Mouse (Mus musculus) CH12.LX (cell line): ENCODE data around the gene Nrxn3.

Experiments
- BHLHE40 ChIP-seq: IDR thresholded peaks from 2 replicates; pipeline ENCODE4 v1.6.1; 2011; ENCODE audit warnings: mild to moderate bottlenecking, low read depth, low read length, improper control_type of control experiment
- CTCF ChIP-seq, 2 experiments: IDR thresholded peaks in 1 of 2; conservative IDR thresholded peaks in 1 of 2; 2 replicates each; pipeline ENCODE4 v1.5.1; 2011 to 2012; ENCODE audit warnings: low read depth in 2 of 2, low read length in 2 of 2, improper control_type of control experiment in 1 of 2, inconsistent platforms in 1 of 2, mild to moderate bottlenecking in 1 of 2, moderate library complexity in 1 of 2
- ELF1 ChIP-seq: IDR thresholded peaks from 2 replicates; pipeline ENCODE4 v1.6.1; 2014; ENCODE audit warnings: low read depth, mild to moderate bottlenecking, inconsistent platforms, low read length, improper control_type of control experiment
- ETS1 ChIP-seq: conservative IDR thresholded peaks from 2 replicates; pipeline ENCODE4 v1.6.1; 2012; ENCODE audit warnings: low read depth, mild to moderate bottlenecking, inconsistent platforms, low read length, improper control_type of control experiment, moderate library complexity
- GABPA ChIP-seq: IDR thresholded peaks from 2 replicates; pipeline ENCODE4 v1.6.1; 2012; ENCODE audit warnings: low read depth, low read length, improper control_type of control experiment, inconsistent platforms; ENCODE audit not compliant: insufficient replicate concordance
- IRF4 ChIP-seq: IDR thresholded peaks from 2 replicates; pipeline ENCODE4 v1.6.1; 2014; ENCODE audit warnings: low read depth, mild to moderate bottlenecking, inconsistent platforms, low read length, improper control_type of control experiment
- MEF2A ChIP-seq: IDR thresholded peaks from 2 replicates; pipeline ENCODE4 v1.6.1; 2014; ENCODE audit warnings: low read depth, mild to moderate bottlenecking, inconsistent platforms, low read length, improper control_type of control experiment, borderline replicate concordance
- NRF1 ChIP-seq: IDR thresholded peaks from 2 replicates; pipeline ENCODE4 v1.6.1; 2014; ENCODE audit warnings: low read depth, mild to moderate bottlenecking, inconsistent platforms, low read length, improper control_type of control experiment, moderate library complexity
- POLR2A ChIP-seq: IDR thresholded peaks from 2 replicates; pipeline ENCODE4 v1.6.1; 2011; ENCODE audit warnings: low read depth, mild to moderate bottlenecking, improper control_type of control experiment, low read length
- POLR2AphosphoS2 ChIP-seq: IDR thresholded peaks from 2 replicates; pipeline ENCODE4 v1.6.1; 2011; ENCODE audit warnings: low read depth, low read length, improper control_type of control experiment
- TCF12 ChIP-seq: IDR thresholded peaks from 2 replicates; pipeline ENCODE4 v1.6.1; 2014; ENCODE audit warnings: low read depth, mild to moderate bottlenecking, inconsistent platforms, low read length, improper control_type of control experiment
- USF1 ChIP-seq: IDR thresholded peaks from 2 replicates; pipeline ENCODE4 v1.6.1; 2014; ENCODE audit warnings: low read depth, mild to moderate bottlenecking, inconsistent platforms, low read length, improper control_type of control experiment
- ZC3H11A ChIP-seq: IDR thresholded peaks from 2 replicates; pipeline ENCODE4 v1.6.1; 2012; ENCODE audit warnings: low read depth, mild to moderate bottlenecking, inconsistent platforms, low read length, improper control_type of control experiment
- ZNF384 ChIP-seq: IDR thresholded peaks from 2 replicates; pipeline ENCODE4 v1.6.1; 2012; ENCODE audit warnings: low read depth, low read length, improper control_type of control experiment, inconsistent platforms

DNA sequence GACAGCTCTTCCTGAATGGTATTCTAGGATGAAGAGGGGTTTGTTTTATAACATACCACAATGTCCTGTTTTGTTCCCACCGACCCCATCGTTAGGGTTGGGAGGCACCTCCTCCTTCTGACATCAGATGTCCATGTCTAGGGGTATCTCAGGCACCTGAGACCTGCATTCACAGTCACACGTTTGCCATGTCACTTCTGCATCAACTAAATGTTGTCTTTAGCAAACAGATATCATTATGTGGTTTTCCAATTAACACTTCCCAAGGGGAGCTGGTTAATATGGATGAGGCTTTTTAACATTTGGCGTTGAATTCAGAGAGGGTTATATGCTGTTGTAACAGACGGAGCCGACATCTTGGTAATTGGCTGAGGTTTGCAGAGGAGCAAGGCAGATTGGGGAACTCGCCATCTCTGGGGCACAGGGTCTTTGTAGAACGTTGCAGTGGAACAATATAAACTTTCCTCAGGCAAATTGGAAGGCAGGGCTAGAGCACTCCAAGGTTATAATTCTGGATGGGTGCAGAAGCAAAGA, 412.2 kb downstream of the Nrxn3 start:
- TF ChIP-seq BHLHE40 = no peak
- no peak for TF ChIP-seq CTCF (conservative IDR thresholded peaks at IDR 0.05 in 1 of 2, IDR thresholded peaks at IDR 0.05 in 1 of 2; ENCODE audit: low read depth in 2 of 2, low read length in 2 of 2)
- no peak for TF ChIP-seq ELF1
- no peak for TF ChIP-seq NRF1
- no peak for TF ChIP-seq USF1
- TF ChIP-seq GABPA = no peak
- no peak for TF ChIP-seq ZC3H11A
- TF ChIP-seq ZNF384 = no peak
- no peak for TF ChIP-seq IRF4
- no peak for TF ChIP-seq POLR2AphosphoS2
- no peak for TF ChIP-seq MEF2A
- TF ChIP-seq POLR2A = no peak
- TF ChIP-seq TCF12 = no peak
- no peak for TF ChIP-seq ETS1
